Mouse (Mus musculus) midbrain, embryonic 14.5 days (tissue): ENCODE data around the gene D6Wsu163e. TPM values are rescaled to one million over a fixed set of nuclear protein-coding genes. Genes with fewer than 3 reads are reported as not detected.

Source experiments
- ATAC-seq: fragments of 200-750 bp; cut with Nextera tagmentation; 2 replicates; pipeline ENCODE4 v1.8.0; 2017; ENCODE audit warnings: moderate number of reproducible peaks, moderate library complexity; ENCODE audit not compliant: low FRiP score, low TSS enrichment
- DNase-seq: peaks from one replicate; pipeline ENCODE4 v3.0.0-alpha.2; 2015
- H3K27ac ChIP-seq: fragments of 300-500 bp; sonication (generic); replicated peaks from 2 replicates; pipeline ENCODE4 v1.5.1; 2014; ENCODE audit warnings: mild to moderate bottlenecking, low read depth, low read length, moderate library complexity
- H3K27me3 ChIP-seq: fragments of 300-500 bp; sonication (generic); 2 replicates; pipeline ENCODE4 v1.6.1; 2014; ENCODE audit warnings: low read length, control low read depth, mixed read lengths; ENCODE audit not compliant: control insufficient read depth, insufficient read depth
- H3K36me3 ChIP-seq: fragments of 300-500 bp; sonication (generic); 2 replicates; pipeline ENCODE4 v1.6.1; 2014; ENCODE audit warnings: low read length, control low read depth; ENCODE audit not compliant: control insufficient read depth, insufficient read depth
- H3K4me1 ChIP-seq: fragments of 300-500 bp; sonication (generic); 2 replicates; pipeline ENCODE4 v1.6.1; 2014; ENCODE audit warnings: mild to moderate bottlenecking, antibody characterized with exemption, low read length, control low read depth; ENCODE audit not compliant: control insufficient read depth, insufficient read depth
- H3K4me2 ChIP-seq: fragments of 300-500 bp; sonication (generic); 2 replicates; pipeline ENCODE4 v1.6.1; 2014; ENCODE audit warnings: mild to moderate bottlenecking, low read length, moderate library complexity
- H3K4me3 ChIP-seq: fragments of 300-500 bp; sonication (generic); replicated peaks from 2 replicates; pipeline ENCODE4 v1.5.1; 2014; ENCODE audit warnings: low read depth, low read length
- H3K9ac ChIP-seq: fragments of 300-500 bp; sonication (generic); replicated peaks from 2 replicates; pipeline ENCODE4 v1.6.1; 2014; ENCODE audit warnings: mild to moderate bottlenecking, low read length, moderate library complexity
- H3K9me3 ChIP-seq: fragments of 300-500 bp; sonication (generic); 2 replicates; pipeline ENCODE4 v1.6.1; 2016; ENCODE audit warnings: low read length, control low read depth, mixed read lengths; ENCODE audit not compliant: control insufficient read depth
- WGBS: fragments of 180-500 bp; shearing (Covaris S2); extraction: QIAGEN DNeasy Blood & Tissue Kit; methylation state at CpG from one replicate; pipeline ENCODE4 v1.1.7; 2014; 5-methylcytosine and 5-hydroxymethylcytosine counted together
- polyA plus RNA-seq: library from polyadenylated mRNA; unstranded; fragments of >200 nt; fragmentation: Nextera tagmentation; extraction: Ambion mirVana; gene quantifications from 2 replicates; pipeline ENCODE4 v1.2.1, GENCODE M21; 2014

The D6Wsu163e gene
- polyA plus RNA-seq, 1 experiment from 2014 or later: 34.8 TPM

DNA sequence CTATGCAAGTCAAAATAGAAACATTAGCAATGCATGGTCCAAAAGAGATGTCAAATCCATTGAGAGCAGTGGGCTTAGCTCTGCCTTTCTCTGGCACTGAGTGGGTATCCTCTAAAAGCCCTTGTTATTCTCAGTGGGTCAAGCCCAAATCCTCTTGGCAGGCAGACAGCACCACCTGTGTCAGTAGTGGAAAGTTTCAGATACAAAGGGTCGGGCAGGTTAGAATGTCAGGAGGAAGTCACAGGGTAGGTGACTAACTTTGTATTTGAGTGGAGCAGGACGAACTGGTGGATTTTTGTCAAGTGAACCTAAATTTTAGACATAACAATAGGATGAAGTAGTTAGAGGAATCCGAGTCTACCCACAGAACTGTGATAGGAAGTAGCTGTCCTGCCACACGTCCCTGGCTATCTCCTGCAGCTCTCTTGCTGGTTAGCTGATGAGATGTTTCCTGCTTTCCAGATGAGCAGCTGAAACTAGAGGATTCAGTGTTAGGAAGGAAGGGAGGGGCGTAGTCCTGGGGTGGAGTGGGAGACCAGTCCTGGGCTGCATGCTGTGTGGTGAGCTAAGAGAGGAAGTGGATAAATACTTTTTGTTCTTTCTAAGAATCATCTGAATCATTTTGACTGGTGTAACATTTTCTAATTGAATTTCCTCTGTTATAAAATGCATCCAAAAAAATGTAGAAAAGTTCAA, 41.9 kb downstream of the D6Wsu163e start:
- no peak for DNase-seq
- 71% methylated on average over 5 of the region's 5 CpGs for WGBS
- H3K4me2 ChIP-seq: no peak overlapping the region
- ATAC-seq: no peak
- H3K27ac ChIP-seq: no peak overlapping the region
- H3K4me3 ChIP-seq: no peak overlapping the region
- peaks cover 12% of the 10 kb centered on the region; the same call in 1 of the 2 replicates for H3K36me3 ChIP-seq
- no peaks in the 10 kb centered on the region for H3K27me3 ChIP-seq
- no peaks in the 10 kb centered on the region for H3K4me1 ChIP-seq
- H3K9ac ChIP-seq: no peak overlapping the region
- H3K9me3 ChIP-seq: no peaks in the 10 kb centered on the region

DNA sequence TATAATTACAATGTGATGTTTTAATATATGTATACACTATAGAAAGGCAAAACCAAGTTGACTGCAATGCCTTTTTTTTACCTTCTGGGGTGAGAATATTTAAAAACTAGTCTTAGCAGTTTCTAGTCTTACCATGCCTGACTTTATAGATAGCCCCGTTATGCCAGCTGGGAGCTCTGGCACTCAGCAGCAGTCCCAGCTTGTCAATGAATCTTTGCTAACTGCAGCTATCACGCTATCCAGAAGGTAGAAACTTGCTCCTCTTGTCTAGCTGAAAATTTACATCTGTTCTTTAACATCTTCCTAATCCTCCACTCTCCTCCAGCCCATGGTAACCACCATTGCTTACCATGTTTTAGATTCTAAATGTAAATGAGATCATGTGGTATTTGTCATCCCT, 53.9 kb downstream of the D6Wsu163e start:
- WGBS: 66% methylated on average over 2 of the region's 2 CpGs
- ATAC-seq: no peak

DNA sequence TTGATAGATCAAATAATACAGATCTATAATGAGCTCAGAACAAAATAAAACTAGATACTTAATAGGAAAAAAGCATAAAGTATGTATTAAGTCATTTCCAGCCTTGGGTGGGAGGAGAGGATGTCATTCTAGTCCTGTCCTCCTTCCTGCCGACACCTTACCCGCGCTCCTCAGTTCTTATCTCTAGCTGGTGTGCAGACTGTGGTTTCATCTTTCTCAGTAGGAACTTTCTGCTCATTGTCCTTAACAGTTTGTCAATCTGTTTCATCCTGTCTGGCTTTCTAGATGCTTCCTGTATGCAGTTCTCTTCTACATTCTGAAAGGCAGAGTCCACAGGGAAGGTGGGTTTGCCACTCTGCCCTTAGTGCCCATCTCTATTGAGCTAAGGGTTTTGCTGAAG, 55.7 kb downstream of the D6Wsu163e start:
- Histone ChIP-seq H3K27me3 (no peaks in the 10 kb centered on the region), H3K27ac (no peak overlapping the region), H3K9me3 (no peaks in the 10 kb centered on the region), H3K4me2 (no peak overlapping the region), H3K9ac (no peak overlapping the region), H3K36me3 (no peaks in the 10 kb centered on the region), H3K4me3 (no peak overlapping the region), H3K4me1 (no peaks in the 10 kb centered on the region)
- ATAC-seq: no peak
- DNase-seq: no peak
- WGBS: 94% methylated on average over 3 of the region's 3 CpGs

More for the DNA sequence above, 53.9 kb downstream of the D6Wsu163e start:
- Histone ChIP-seq H3K9me3 (no peaks in the 10 kb centered on the region), H3K27me3 (no peaks in the 10 kb centered on the region), H3K4me3 (no peak overlapping the region), H3K4me1 (no peaks in the 10 kb centered on the region), H3K36me3 (no peaks in the 10 kb centered on the region), H3K9ac (no peak overlapping the region), H3K4me2 (no peak overlapping the region), H3K27ac (no peak overlapping the region)
- DNase-seq: no peak

DNA sequence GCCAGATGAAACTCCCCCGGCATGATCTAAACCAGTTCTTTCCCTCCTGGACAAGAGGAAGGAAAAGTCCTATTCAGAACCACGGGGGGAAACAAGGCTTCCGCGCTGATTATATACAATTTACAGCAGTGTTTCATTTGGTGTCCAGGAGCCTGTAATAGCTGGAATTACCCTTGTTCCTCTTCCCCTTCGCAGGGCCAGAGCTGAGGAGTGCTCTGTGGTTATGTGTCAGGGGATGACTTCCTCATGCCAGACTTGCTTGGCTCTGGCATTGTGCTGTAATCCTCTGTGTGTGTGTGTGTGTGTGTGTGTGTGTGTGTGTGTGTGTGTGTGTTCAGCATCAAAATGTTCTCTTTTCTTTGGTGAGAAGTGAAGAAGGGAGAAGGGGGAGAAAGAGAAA, 56.6 kb downstream of the D6Wsu163e start:
- Histone ChIP-seq H3K27ac (no peak overlapping the region), H3K4me3 (no peak overlapping the region), H3K9ac (no peak overlapping the region), H3K4me1 (no peaks in the 10 kb centered on the region), H3K36me3 (no peaks in the 10 kb centered on the region), H3K9me3 (no peaks in the 10 kb centered on the region), H3K4me2 (no peak overlapping the region), H3K27me3 (no peaks in the 10 kb centered on the region)
- ATAC-seq (no peak), DNase-seq (no peak)
- 87% methylated on average over 5 of the region's 5 CpGs for WGBS

DNA sequence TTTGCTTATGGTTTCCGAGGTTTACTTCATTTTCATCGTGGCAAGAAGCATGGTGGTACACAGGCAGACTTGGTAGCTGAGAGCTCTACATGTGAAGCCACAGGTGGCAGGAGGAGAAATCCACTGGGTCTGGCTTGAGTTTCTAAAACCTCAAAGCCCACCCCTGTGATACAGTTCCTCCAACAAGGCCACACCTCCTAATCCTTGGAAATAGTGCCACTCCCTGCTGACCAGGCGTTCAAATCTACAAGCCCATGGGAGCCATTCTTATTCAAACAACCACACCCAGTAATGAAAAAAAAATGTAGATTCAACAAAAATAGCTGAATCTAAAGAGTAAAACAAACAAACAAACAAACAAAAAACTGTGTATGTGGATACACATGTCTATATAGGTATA, 65.9 kb downstream of the D6Wsu163e start:
- ATAC-seq (no peak), DNase-seq (no peak)
- no peaks in the 10 kb centered on the region for H3K9me3 ChIP-seq
- no peak overlapping the region for H3K4me3 ChIP-seq
- H3K4me1 ChIP-seq: no peaks in the 10 kb centered on the region
- H3K36me3 ChIP-seq: no peaks in the 10 kb centered on the region
- WGBS: 86% methylated on average over 3 of the region's 3 CpGs
- no peak overlapping the region for H3K9ac ChIP-seq
- no peak overlapping the region for H3K4me2 ChIP-seq
- no peaks in the 10 kb centered on the region for H3K27me3 ChIP-seq
- H3K27ac ChIP-seq: no peak overlapping the region

DNA sequence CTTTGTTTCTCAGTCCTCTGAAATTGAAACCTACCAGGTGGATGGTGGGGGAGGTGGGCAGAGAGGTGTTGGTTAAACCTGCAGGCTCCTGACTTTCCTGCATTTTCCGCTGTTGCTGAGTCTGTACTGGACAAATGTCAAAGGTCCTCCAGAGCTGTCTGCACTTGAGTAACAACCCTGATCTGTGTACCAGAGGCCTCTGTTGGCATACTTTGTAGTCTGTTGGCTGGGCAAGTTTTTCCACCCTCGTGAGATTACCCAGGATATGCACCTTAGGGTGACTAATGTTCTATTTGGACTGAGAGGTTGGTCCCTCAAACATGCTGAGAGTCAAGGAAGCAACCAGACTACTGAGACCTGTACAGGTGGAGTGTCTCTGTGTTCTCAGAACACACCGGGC, 66.8 kb downstream of the D6Wsu163e start:
- Histone ChIP-seq H3K27me3 (no peaks in the 10 kb centered on the region), H3K4me1 (no peaks in the 10 kb centered on the region), H3K9me3 (no peaks in the 10 kb centered on the region), H3K9ac (no peak overlapping the region), H3K4me2 (no peak overlapping the region), H3K4me3 (no peak overlapping the region), H3K36me3 (no peaks in the 10 kb centered on the region), H3K27ac (no peak overlapping the region)
- ATAC-seq (no peak), DNase-seq (no peak)
- 92% methylated on average over 3 of the region's 3 CpGs for WGBS

DNA sequence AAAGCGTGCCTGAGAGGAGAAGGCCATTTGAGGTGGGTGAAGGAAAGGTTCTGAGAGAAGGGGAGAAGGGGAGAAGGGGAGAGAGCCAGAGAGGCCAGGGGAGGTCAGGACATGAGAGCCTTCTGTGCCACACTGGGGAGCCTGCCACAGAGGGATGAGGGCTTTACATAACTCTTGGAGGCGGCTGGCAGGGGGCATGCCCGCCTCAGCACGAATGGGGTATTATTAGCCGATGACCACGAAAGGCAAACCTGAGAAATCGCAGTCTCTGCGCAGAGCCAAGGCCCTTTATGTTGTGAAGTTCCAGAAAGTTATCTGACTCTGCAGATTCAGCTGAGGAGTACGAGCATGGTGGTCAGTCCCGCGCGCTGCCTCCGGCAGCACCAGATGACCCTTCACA, 70.3 kb downstream of the D6Wsu163e start:
- 85% methylated on average over 13 of the region's 13 CpGs for WGBS
- H3K4me1 ChIP-seq: no peaks in the 10 kb centered on the region
- H3K9ac ChIP-seq: no peak overlapping the region
- DNase-seq (no peak), ATAC-seq (no peak)
- H3K9me3 ChIP-seq: no peaks in the 10 kb centered on the region
- no peaks in the 10 kb centered on the region for H3K36me3 ChIP-seq
- no peaks in the 10 kb centered on the region for H3K27me3 ChIP-seq
- no peak overlapping the region for H3K4me3 ChIP-seq
- no peak overlapping the region for H3K4me2 ChIP-seq
- no peak overlapping the region for H3K27ac ChIP-seq

DNA sequence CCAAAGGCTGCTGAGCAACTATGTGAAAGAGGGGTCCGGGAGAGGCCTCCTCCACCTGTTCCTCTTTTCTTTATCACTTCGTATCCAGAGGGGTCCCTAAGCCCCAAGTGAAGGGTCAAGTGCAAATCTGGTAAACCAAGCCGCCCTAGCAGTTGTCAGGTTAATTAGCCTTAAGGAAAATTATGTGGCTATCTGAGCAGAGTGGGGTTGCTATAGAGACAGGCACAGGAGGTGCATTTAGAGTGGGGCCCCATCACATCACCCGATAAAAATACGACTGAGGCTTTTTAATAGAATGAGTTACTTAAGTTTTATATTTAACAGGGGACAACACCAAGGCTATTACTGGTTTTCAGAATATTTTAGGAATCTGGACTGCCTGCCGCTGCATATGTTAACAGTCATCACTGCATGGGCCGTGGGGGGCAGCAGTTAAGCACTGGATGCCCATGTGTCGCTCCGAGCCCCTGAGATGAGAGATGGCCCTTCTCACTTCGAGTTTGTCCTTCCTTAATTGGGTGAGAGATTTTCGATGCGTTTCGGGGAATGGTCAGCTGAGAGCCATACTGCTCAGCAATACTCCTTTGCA, 72.3 kb downstream of the D6Wsu163e start:
- H3K9ac ChIP-seq: no peak overlapping the region
- H3K4me3 ChIP-seq: no peak overlapping the region
- H3K27me3 ChIP-seq: no peaks in the 10 kb centered on the region
- H3K36me3 ChIP-seq: no peaks in the 10 kb centered on the region
- no peak overlapping the region for H3K4me2 ChIP-seq
- H3K4me1 ChIP-seq: no peaks in the 10 kb centered on the region
- no peak for ATAC-seq
- no peak for DNase-seq
- 78% methylated on average over 13 of the region's 13 CpGs for WGBS
- no peak overlapping the region for H3K27ac ChIP-seq
- no peaks in the 10 kb centered on the region for H3K9me3 ChIP-seq
